In the genomic region with DNA sequence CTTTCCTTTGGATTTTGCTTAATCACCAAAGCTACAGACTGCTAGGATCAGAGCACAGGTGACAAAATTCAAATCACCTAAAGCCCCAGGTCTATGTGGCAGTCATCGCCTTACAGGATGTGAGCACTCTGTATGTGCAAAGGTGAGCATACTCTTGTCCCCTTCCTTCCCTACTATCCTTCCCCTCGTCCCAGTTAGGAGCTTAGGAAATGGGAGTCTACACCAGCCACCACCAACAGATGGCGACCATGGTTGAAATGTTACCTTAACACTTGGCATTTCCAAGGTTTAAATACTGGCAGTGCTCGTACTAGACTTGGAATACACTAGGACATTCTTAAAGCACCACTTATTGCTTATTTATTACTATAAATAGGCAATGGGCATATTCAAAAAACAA, we compare ENCODE assay signal across 8 mouse cellular contexts.
DNase-seq lines count a peak whose midpoint lies in the region; ATAC-seq and TF ChIP-seq lines count a peak whose summit lies in the region.

No protein-coding gene starts in this region.

- H3K4me3 ChIP-seq in heart, postnatal 0 days (ENCODE audit: low read depth, low read length) = no peak overlapping the region
- no peak overlapping the region for H3K4me3 ChIP-seq in heart, embryonic 12.5 days
- no peak overlapping the region; the same call in 1 of the 2 replicates for H3K4me3 ChIP-seq in E14TG2a.4 (replicated peaks; ENCODE audit: low read length)
- no peak overlapping the region for H3K4me3 ChIP-seq in lung, adult 2 months (replicated peaks; ENCODE audit: extremely low read depth, low read depth, low read length)

- no peak for TF ChIP-seq EP300 in heart, postnatal 0 days (IDR thresholded peaks at IDR 0.05; ENCODE audit: low read depth)

- H3K27me3 ChIP-seq in heart, postnatal 0 days (ENCODE audit: control insufficient read depth, insufficient read depth, low read length) = no peaks in the 10 kb centered on the region
- H3K27me3 ChIP-seq in heart, embryonic 12.5 days (replicated peaks) = no peaks in the 10 kb centered on the region
- H3K27me3 ChIP-seq in E14TG2a.4 (ENCODE audit: insufficient read depth, low read length) = no peaks in the 10 kb centered on the region

- H3K27ac ChIP-seq in heart, postnatal 0 days (ENCODE audit: low read depth) = no peak overlapping the region
- H3K27ac ChIP-seq in heart, embryonic 12.5 days (ENCODE audit: poor library complexity, severe bottlenecking) = no peak overlapping the region

- TF ChIP-seq POLR2A in lung, adult 2 months (IDR thresholded peaks at IDR 0.05; ENCODE audit: borderline replicate concordance, extremely low read depth, low read depth, low read length) = no peak

- H3K9me3 ChIP-seq in heart, postnatal 0 days (replicated peaks; ENCODE audit: control insufficient read depth, low read length) = no peaks in the 10 kb centered on the region
- no peaks in the 10 kb centered on the region for H3K9me3 ChIP-seq in heart, embryonic 12.5 days (replicated peaks)
- no peaks in the 10 kb centered on the region for H3K9me3 ChIP-seq in E14TG2a.4 (ENCODE audit: low read length)

- DNase-seq in heart, postnatal 0 days (ENCODE audit: low spot score) = peak; percentile 51
- peak; percentile 64 for DNase-seq in adrenal gland, postnatal 14 days
- peak; percentile 72 for DNase-seq in heart, postnatal 4 days
- DNase-seq in lung, adult 2 months = no peak
- DNase-seq in thymus, postnatal 14 days = no peak

- peak; percentile 70 for TF ChIP-seq CTCF in heart, postnatal 0 days (IDR thresholded peaks at IDR 0.05; ENCODE audit: low read depth)
- peak; percentile 23 for TF ChIP-seq CTCF in E14TG2a.4 (conservative IDR thresholded peaks at IDR 0.05; ENCODE audit: low read length)
- TF ChIP-seq CTCF in lung, adult 2 months (IDR thresholded peaks at IDR 0.05; ENCODE audit: insufficient read depth, low read length) = peak; percentile 20; the same call in 1 of the 2 replicates

- 0 out of 2 replicates have a peak, but pooled peaks cover 6% of the 10 kb centered on the region for H3K36me3 ChIP-seq in heart, postnatal 0 days (replicated peaks; ENCODE audit: control insufficient read depth, insufficient read depth, low read length)
- H3K36me3 ChIP-seq in heart, embryonic 12.5 days = peaks cover 4% of the 10 kb centered on the region; the same call in 1 of the 2 replicates
- no peaks in the 10 kb centered on the region; the same call in 1 of the 2 replicates for H3K36me3 ChIP-seq in E14TG2a.4 (ENCODE audit: insufficient read depth, low read length)

- H3K9ac ChIP-seq in heart, postnatal 0 days (replicated peaks; ENCODE audit: low read depth, low read length) = no peak overlapping the region
- H3K9ac ChIP-seq in heart, embryonic 12.5 days = no peak overlapping the region

- peak; percentile 53; the same call in 1 of the 2 replicates for ATAC-seq in heart, postnatal 0 days (ENCODE audit: insufficient read depth, low read depth)
- no peak for ATAC-seq in heart, embryonic 12.5 days (ENCODE audit: insufficient number of reproducible peaks, low FRiP score)
- no peak for ATAC-seq in inflammation-experienced regulatory T-cells, adult 6 months

- peaks cover 5% of the 10 kb centered on the region; the same call in 1 of the 2 replicates for H3K4me1 ChIP-seq in heart, postnatal 0 days (ENCODE audit: control insufficient read depth, insufficient read depth)
- H3K4me1 ChIP-seq in heart, embryonic 12.5 days (replicated peaks) = peaks cover 57% of the 10 kb centered on the region
- peaks cover 63% of the 10 kb centered on the region for H3K4me1 ChIP-seq in E14TG2a.4 (replicated peaks; ENCODE audit: low read depth, low read length)
- peaks cover 34% of the 10 kb centered on the region for H3K4me1 ChIP-seq in lung, adult 2 months (ENCODE audit: control insufficient read depth, insufficient read depth, low read length)

- no peak overlapping the region for H3K4me2 ChIP-seq in heart, postnatal 0 days (ENCODE audit: low read depth, low read length)
- H3K4me2 ChIP-seq in heart, embryonic 12.5 days = no peak overlapping the region

- 31% methylated on average over 4 of the region's 4 CpGs for WGBS in heart, postnatal 0 days
- WGBS in heart, embryonic 12.5 days = 22% methylated on average over 4 of the region's 4 CpGs
- 30% methylated on average over 4 of the region's 4 CpGs for WGBS in lung, adult 2 months

Comparison
In these comparisons a context has a peak if more than half of its experiments do, and no peak if none do; other contexts are left out.
1. DNase-seq: peak in heart, postnatal 0 days (single experiment), adrenal gland, postnatal 14 days (single experiment) and heart, postnatal 4 days (single experiment); none in lung, adult 2 months (single experiment) and thymus, postnatal 14 days (single experiment).
2. CTCF ChIP-seq: peak in every context shown above with its lines; median percentile 70 in heart, postnatal 0 days; 23 in E14TG2a.4; 20 in lung, adult 2 months.